Mouse (Mus musculus) stomach, embryonic 14.5 days (tissue): Measurements from ENCODE around the gene Slc35e2. TPM values are rescaled to one million over a fixed set of nuclear protein-coding genes. Genes with fewer than 3 reads are reported as not detected.

Experiments used
- ATAC-seq: fragments of 200-750 bp; cut with Nextera tagmentation; 2 replicates; pipeline ENCODE4 v1.8.0; 2017; ENCODE audit warnings: low read depth, moderate TSS enrichment; ENCODE audit not compliant: insufficient number of reproducible peaks, insufficient read depth, low FRiP score
- H3K27ac ChIP-seq: fragments of 300-500 bp; sonication (generic); 2 replicates; pipeline ENCODE4 v1.5.1; 2014; ENCODE audit warnings: mild to moderate bottlenecking, low read length, moderate library complexity, mixed read lengths
- H3K27me3 ChIP-seq: fragments of 300-500 bp; sonication (generic); 2 replicates; pipeline ENCODE4 v1.6.1; 2014; ENCODE audit warnings: low read length, control low read depth, mixed read lengths; ENCODE audit not compliant: control insufficient read depth, insufficient read depth
- H3K36me3 ChIP-seq: fragments of 300-500 bp; sonication (generic); 2 replicates; pipeline ENCODE4 v1.6.1; 2014; ENCODE audit warnings: mild to moderate bottlenecking, control low read depth, low read length, moderate library complexity, mixed read lengths; ENCODE audit not compliant: control insufficient read depth, insufficient read depth
- H3K4me1 ChIP-seq: fragments of 300-500 bp; sonication (generic); 2 replicates; pipeline ENCODE4 v1.6.1; 2014; ENCODE audit warnings: low read length, control low read depth, mixed read lengths; ENCODE audit not compliant: control insufficient read depth, insufficient read depth
- H3K4me2 ChIP-seq: fragments of 300-500 bp; sonication (generic); replicated peaks from 2 replicates; pipeline ENCODE4 v1.6.1; 2014; ENCODE audit warnings: low read depth, low read length, control low read depth
- H3K4me3 ChIP-seq: fragments of 300-500 bp; sonication (generic); 2 replicates; pipeline ENCODE4 v1.5.1; 2014; ENCODE audit warnings: low read depth, low read length, control low read depth
- H3K9ac ChIP-seq: fragments of 300-500 bp; sonication (generic); replicated peaks from 2 replicates; pipeline ENCODE4 v1.6.1; 2014; ENCODE audit warnings: low read depth, mild to moderate bottlenecking, control low read depth, low read length, moderate library complexity, mixed read lengths
- H3K9me3 ChIP-seq: fragments of 300-500 bp; sonication (generic); 2 replicates; pipeline ENCODE4 v1.6.1; 2016; ENCODE audit warnings: low read depth, low read length, control low read depth; ENCODE audit not compliant: control insufficient read depth
- WGBS: fragments of 180-500 bp; shearing (Covaris S2); extraction: QIAGEN DNeasy Blood & Tissue Kit; methylation state at CpG from one replicate; pipeline ENCODE4 v1.1.7; 2014; 5-methylcytosine and 5-hydroxymethylcytosine counted together
- polyA plus RNA-seq: library from polyadenylated mRNA; unstranded; fragments of >200 nt; fragmentation: Nextera tagmentation; extraction: Ambion mirVana; gene quantifications from 2 replicates; pipeline ENCODE4 v1.2.1, GENCODE M21; 2014

The Slc35e2 gene
- polyA plus RNA-seq, 1 experiment from 2014 or later = 10.4 TPM

GRCm38 (mm10) chr4:155571442-155571841, 29.8 kb upstream of the Slc35e2 start:
- H3K27me3 ChIP-seq = no peaks in the 10 kb centered on the region
- WGBS = 81% methylated on average over 2 of the region's 2 CpGs
- H3K4me3 ChIP-seq = no peak overlapping the region
- ATAC-seq = no peak
- no peak overlapping the region for H3K4me2 ChIP-seq
- 0 out of 2 replicates have a peak, but pooled peaks cover under 1% of the 10 kb centered on the region for H3K4me1 ChIP-seq
- no peak overlapping the region for H3K9ac ChIP-seq
- H3K9me3 ChIP-seq = no peaks in the 10 kb centered on the region
- H3K36me3 ChIP-seq = no peaks in the 10 kb centered on the region; the same call in 1 of the 2 replicates
- no peak overlapping the region for H3K27ac ChIP-seq

GRCm38 (mm10) chr4:155573155-155573554, 28.1 kb upstream of the Slc35e2 start:
- Histone ChIP-seq H3K9ac (no peak overlapping the region), H3K27ac (no peak overlapping the region), H3K36me3 (peaks cover 11% of the 10 kb centered on the region), H3K4me2 (no peak overlapping the region), H3K4me3 (no peak overlapping the region), H3K9me3 (no peaks in the 10 kb centered on the region), H3K27me3 (no peaks in the 10 kb centered on the region), H3K4me1 (no peaks in the 10 kb centered on the region)
- no peak for ATAC-seq
- WGBS = 89% methylated on average over 2 of the region's 2 CpGs

GRCm38 (mm10) chr4:155573876-155574275, 27.3 kb upstream of the Slc35e2 start:
- Histone ChIP-seq H3K4me3 (no peak overlapping the region), H3K36me3 (peaks cover 14% of the 10 kb centered on the region), H3K4me2 (no peak overlapping the region), H3K27ac (no peak overlapping the region), H3K27me3 (no peaks in the 10 kb centered on the region), H3K4me1 (no peaks in the 10 kb centered on the region), H3K9ac (no peak overlapping the region), H3K9me3 (no peaks in the 10 kb centered on the region)
- no peak for ATAC-seq
- WGBS = 91% methylated on average over 9 of the region's 9 CpGs

GRCm38 (mm10) chr4:155574931-155575330, 26.3 kb upstream of the Slc35e2 start:
- Histone ChIP-seq H3K9ac (no peak overlapping the region), H3K9me3 (no peaks in the 10 kb centered on the region), H3K27ac (no peak overlapping the region), H3K4me2 (no peak overlapping the region), H3K27me3 (no peaks in the 10 kb centered on the region), H3K36me3 (peaks cover 17% of the 10 kb centered on the region), H3K4me3 (no peak overlapping the region), H3K4me1 (no peaks in the 10 kb centered on the region)
- ATAC-seq = no peak
- 88% methylated on average over 11 of the region's 11 CpGs for WGBS

GRCm38 (mm10) chr4:155575521-155575920, 25.7 kb upstream of the Slc35e2 start:
- Histone ChIP-seq H3K4me2 (no peak overlapping the region), H3K27me3 (no peaks in the 10 kb centered on the region), H3K9me3 (no peaks in the 10 kb centered on the region), H3K9ac (no peak overlapping the region), H3K36me3 (peaks cover 17% of the 10 kb centered on the region), H3K27ac (no peak overlapping the region), H3K4me1 (no peaks in the 10 kb centered on the region), H3K4me3 (no peak overlapping the region)
- no peak for ATAC-seq
- 96% methylated on average over 8 of the region's 8 CpGs for WGBS

- Histone ChIP-seq H3K4me1 (no peaks in the 10 kb centered on the region), H3K27me3 (no peaks in the 10 kb centered on the region), H3K9me3 (no peaks in the 10 kb centered on the region), H3K27ac (no peak overlapping the region), H3K4me2 (no peak overlapping the region), H3K9ac (no peak overlapping the region), H3K36me3 (peaks cover 20% of the 10 kb centered on the region), H3K4me3 (no peak overlapping the region)
- ATAC-seq = no peak
- 87% methylated on average over 9 of the region's 9 CpGs for WGBS
These were observed 24.1 kb upstream of the Slc35e2 start for GRCm38 (mm10) chr4:155577132-155577531.

- Histone ChIP-seq H3K4me3 (no peak overlapping the region), H3K4me1 (no peaks in the 10 kb centered on the region), H3K9ac (no peak overlapping the region), H3K27me3 (no peaks in the 10 kb centered on the region), H3K9me3 (no peaks in the 10 kb centered on the region), H3K36me3 (peaks cover 21% of the 10 kb centered on the region), H3K4me2 (no peak overlapping the region), H3K27ac (no peak overlapping the region)
- no peak for ATAC-seq
- WGBS = 72% methylated on average over 5 of the region's 5 CpGs
These were observed 23.5 kb upstream of the Slc35e2 start for GRCm38 (mm10) chr4:155577741-155578140.

- Histone ChIP-seq H3K4me3 (no peak overlapping the region), H3K27me3 (no peaks in the 10 kb centered on the region), H3K27ac (no peak overlapping the region), H3K4me1 (no peaks in the 10 kb centered on the region), H3K9me3 (no peaks in the 10 kb centered on the region), H3K4me2 (no peak overlapping the region), H3K36me3 (peaks cover 21% of the 10 kb centered on the region), H3K9ac (no peak overlapping the region)
- 84% methylated on average over 7 of the region's 7 CpGs for WGBS
- ATAC-seq = no peak
These were observed 22.7 kb upstream of the Slc35e2 start for GRCm38 (mm10) chr4:155578336-155579125.

GRCm38 (mm10) chr4:155580420-155580819, 20.8 kb upstream of the Slc35e2 start:
- Histone ChIP-seq H3K27me3 (no peaks in the 10 kb centered on the region), H3K9me3 (no peaks in the 10 kb centered on the region), H3K36me3 (peaks cover 34% of the 10 kb centered on the region), H3K4me1 (no peaks in the 10 kb centered on the region), H3K4me2 (no peak overlapping the region), H3K9ac (no peak overlapping the region), H3K27ac (no peak overlapping the region), H3K4me3 (no peak overlapping the region)
- 33% methylated on average over 1 of the region's 1 CpGs for WGBS
- no peak for ATAC-seq
